Mouse (Mus musculus) bone marrow, adult 2 months (tissue): ENCODE data around the gene Rpa1.

Experiments used
- CTCF ChIP-seq: fragments of 200-500 bp; IDR thresholded peaks from 2 replicates; pipeline ENCODE4 v1.5.1; 2011; ENCODE audit warnings: low read length, control low read depth; ENCODE audit not compliant: control insufficient read depth, insufficient read depth
- POLR2A ChIP-seq: fragments of 200-500 bp; IDR thresholded peaks from 2 replicates; pipeline ENCODE4 v1.6.1; 2011; ENCODE audit warnings: low read depth, mild to moderate bottlenecking, control low read depth, low read length, borderline replicate concordance; ENCODE audit not compliant: control insufficient read depth

DNA sequence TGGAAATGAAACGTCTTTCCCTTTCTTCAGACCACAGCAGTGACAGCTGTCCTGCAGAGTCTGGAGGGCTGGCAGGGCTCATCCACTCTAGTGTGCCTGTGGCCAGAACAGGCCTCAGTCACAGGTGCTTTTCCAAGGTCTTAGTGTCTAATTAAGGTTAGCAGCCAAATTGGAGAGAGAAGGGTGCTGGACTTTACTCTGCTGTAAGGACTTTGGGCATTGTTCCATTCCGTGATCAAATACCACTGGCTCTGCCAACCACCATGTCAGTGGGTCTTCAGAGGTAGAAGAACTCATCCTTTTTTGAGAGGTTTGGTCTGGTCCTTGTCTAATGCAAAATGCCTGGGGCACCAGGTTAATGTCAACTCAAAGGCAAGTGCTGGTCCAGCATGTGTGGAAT, 59.0 kb downstream of the Rpa1 start:
- TF ChIP-seq CTCF (no peak), POLR2A (no peak)
